Mouse (Mus musculus) mouse trophoblast stem cell (cell line): ENCODE results near the gene Gar1.

Experiments used
- in situ Hi-C, 2 experiments: fragments of 300-500 bp; cut with MseI, MboI; formaldehyde crosslinking; loops; 2 replicates in 1 of 2; 3 replicates in 1 of 2; pipeline ENCODE4 v1.15.1; 2025

The Gar1 gene

DNA sequence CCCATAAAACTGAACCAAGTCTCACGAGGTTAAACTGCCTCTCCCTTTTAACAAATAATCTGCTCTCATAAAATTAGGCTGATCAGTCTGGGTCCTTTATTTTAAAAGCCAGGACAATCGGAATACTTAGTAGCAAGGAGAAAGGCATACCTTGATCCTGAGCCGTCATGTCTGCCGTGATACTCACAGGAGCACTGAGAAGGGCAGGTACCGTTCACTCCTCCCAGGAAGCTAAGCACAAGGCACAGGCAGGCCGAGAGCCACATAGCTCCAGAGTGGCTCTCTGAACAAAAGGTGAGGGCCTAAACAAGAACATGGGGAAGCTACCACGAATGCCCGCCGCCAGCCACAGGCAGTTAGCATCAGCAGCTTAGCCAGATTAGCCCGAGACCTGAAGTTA lies 27.4 kb downstream of the Gar1 start, which contains the start of gene Lrit3:
Lrit3 (minus strand) TSS at position 266 of the 400 bp plus-strand sequence.
- in situ Hi-C loops = no loop called here

DNA sequence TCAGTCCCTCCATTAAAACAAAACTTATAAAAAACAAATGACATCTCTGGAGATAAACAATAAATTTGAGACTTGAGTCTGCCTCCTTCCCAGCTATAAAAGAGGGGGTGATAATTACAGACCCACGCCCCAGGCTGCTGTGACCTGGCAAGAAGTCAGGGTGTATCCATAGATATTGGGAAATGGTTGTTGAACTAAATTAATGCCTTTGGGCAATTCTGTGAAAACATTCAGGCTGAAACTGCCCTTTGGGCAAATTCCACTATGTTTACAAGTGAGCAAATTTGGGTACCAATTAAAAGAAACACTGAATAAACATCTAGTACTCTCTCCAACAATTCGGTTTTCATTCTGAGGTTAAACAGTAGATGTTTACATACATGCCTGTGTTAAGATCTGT lies 32.2 kb downstream of the Gar1 start:
- in situ Hi-C loops = no loop called here

DNA sequence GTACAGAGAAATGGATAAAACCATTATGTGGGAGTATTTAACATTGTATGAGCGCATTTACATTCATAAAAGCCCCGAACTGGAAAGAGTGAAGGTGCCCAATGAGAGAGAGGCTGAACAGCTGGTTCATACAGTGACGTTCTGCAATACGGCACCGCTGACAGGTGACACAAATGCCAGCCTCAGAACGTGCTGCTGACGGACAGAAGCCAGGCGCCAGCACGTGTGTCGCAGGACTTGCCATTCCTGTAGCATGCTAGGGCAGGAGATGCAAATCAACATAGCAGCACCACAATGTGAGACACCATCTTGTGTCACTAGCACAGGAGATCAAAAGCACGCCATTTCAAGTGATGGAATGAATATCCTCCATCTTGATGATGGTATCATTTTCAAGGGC lies 32.6 kb downstream of the Gar1 start:
- in situ Hi-C loops = no loop called here

DNA sequence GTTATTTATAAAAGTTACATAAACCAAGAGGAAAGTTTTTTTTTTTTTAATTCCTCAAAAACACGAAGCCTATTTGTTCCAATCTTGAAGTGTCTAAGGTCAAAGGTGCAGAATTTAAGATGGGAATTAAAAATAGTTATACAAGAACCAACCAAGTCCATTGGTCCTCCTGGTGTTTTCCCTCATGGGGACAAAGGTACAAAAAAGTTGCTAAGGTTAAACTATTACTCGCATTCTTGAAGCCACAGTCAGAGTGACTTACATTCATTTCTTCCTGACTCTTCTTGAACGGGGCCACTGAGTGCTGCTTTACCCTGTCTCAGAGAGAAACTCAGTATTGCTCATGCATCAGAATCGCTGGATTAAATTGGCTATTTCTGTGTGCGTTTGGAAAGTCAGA lies 33.9 kb downstream of the Gar1 start:
- in situ Hi-C loops = no loop called here

DNA sequence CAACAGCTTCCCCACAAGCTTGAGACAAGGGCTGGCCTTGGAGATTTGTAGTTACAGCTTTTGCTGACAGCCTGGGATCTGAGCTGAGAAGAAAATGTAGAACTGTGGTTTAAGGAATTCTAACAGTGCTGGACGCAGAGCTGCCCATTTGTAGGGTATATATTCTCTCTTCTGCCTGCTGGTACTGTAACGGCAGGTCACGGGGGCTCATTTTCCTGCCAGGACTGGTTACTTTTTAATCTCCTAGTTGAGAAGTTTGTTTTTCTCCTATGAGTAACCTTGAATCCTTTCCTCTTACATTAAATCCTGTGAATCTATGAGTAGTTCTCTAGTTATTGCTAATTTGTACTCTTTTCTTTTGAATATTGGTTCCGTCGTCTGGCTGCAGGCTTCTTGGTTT lies 37.4 kb downstream of the Gar1 start:
- in situ Hi-C loops = no loop called here

DNA sequence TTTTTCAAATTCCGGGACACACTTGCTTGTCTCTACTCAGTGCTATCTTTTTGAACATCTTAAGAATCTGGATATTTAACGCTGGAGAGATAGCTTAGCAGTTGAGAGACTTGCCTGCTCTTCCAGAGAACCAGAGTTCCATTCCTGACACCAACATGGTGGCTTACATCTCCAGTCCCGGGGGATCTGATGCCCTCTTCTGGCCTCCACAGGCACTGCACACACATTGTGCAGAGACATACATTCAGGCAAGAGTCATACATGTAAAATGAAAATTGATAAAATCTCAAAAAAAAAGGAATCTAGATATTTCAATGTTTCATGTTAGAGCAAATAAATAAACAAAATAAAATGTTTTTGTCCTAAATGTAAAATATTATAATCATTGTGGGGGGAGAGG lies 48.5 kb downstream of the Gar1 start:
- in situ Hi-C loops = no loop called here

DNA sequence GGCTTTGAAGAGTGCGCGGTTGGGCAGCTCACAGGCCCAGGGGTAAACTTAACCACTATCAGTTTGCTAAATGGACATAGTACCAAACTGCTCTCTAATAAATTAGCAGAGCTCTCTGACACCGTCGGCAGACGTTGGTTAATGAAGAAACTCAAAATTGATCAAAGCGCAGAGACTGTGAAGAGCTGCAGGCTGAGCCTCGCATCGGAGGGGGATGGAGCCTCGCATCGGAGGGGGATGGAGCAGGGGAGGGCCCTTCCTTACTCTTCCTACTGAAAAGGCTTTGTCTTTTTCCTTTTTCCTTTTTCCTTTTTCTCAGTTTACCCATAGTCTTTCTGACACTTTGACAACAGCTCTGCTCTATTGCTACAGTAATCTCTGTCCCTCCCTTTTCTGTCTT lies 49.8 kb downstream of the Gar1 start:
- in situ Hi-C loops = no loop called here
